Mouse (Mus musculus) forebrain, embryonic 13.5 days (tissue): ENCODE measurements around the gene Cntnap2. TPM values are rescaled to one million over a fixed set of nuclear protein-coding genes. Genes with fewer than 3 reads are reported as not detected.

Experiments used
- ATAC-seq: fragments of 200-750 bp; cut with Nextera tagmentation; 2 replicates; pipeline ENCODE4 v1.8.0; 2017
- H3K27ac ChIP-seq: fragments of 300-500 bp; sonication (generic); 2 replicates; pipeline ENCODE4 v1.5.1; 2015; ENCODE audit warnings: inconsistent platforms, mild to moderate bottlenecking, moderate library complexity
- H3K27me3 ChIP-seq: fragments of 300-500 bp; sonication (generic); 2 replicates; pipeline ENCODE4 v1.6.1; 2015; ENCODE audit warnings: mild to moderate bottlenecking, inconsistent platforms
- H3K36me3 ChIP-seq: fragments of 300-500 bp; sonication (generic); 2 replicates; pipeline ENCODE4 v1.6.1; 2015; ENCODE audit warnings: mild to moderate bottlenecking, inconsistent platforms; ENCODE audit not compliant: poor library complexity, severe bottlenecking
- H3K4me1 ChIP-seq: fragments of 300-500 bp; sonication (generic); 2 replicates; pipeline ENCODE4 v1.6.1; 2015; ENCODE audit warnings: inconsistent platforms
- H3K4me2 ChIP-seq: fragments of 300-500 bp; sonication (generic); 2 replicates; pipeline ENCODE4 v1.6.1; 2015; ENCODE audit warnings: inconsistent platforms, mild to moderate bottlenecking, moderate library complexity
- H3K4me3 ChIP-seq: fragments of 300-500 bp; sonication (generic); 2 replicates; pipeline ENCODE4 v1.5.1; 2015; ENCODE audit warnings: mild to moderate bottlenecking, inconsistent platforms
- H3K9ac ChIP-seq: fragments of 300-500 bp; sonication (generic); 2 replicates; pipeline ENCODE4 v1.6.1; 2015; ENCODE audit warnings: mild to moderate bottlenecking, inconsistent platforms
- H3K9me3 ChIP-seq: fragments of 300-500 bp; sonication (generic); replicated peaks from 2 replicates; pipeline ENCODE4 v1.6.1; 2016; ENCODE audit warnings: inconsistent platforms
- WGBS: fragments of 180-500 bp; shearing (Covaris S2); methylation state at CpG from one replicate; pipeline ENCODE4 v1.1.7; 2015; 5-methylcytosine and 5-hydroxymethylcytosine counted together
- polyA plus RNA-seq: library from polyadenylated mRNA; unstranded; fragments of >200 nt; fragmentation: Nextera tagmentation; extraction: Ambion mirVana; gene quantifications from 2 replicates; pipeline ENCODE4 v1.2.1, GENCODE M21; 2015

Cntnap2 gene
- polyA plus RNA-seq, 1 experiment from 2014 or later, result 83.7 TPM

- Histone ChIP-seq H3K27ac (no peak overlapping the region), H3K27me3 (no peaks in the 10 kb centered on the region), H3K9ac (no peak overlapping the region), H3K4me3 (no peak overlapping the region), H3K9me3 (no peaks in the 10 kb centered on the region), H3K4me1 (no peaks in the 10 kb centered on the region), H3K36me3 (no peaks in the 10 kb centered on the region), H3K4me2 (no peak overlapping the region)
- no peak for ATAC-seq
- 47% methylated on average over 1 of the region's 1 CpGs for WGBS
Observed at GRCm38 (mm10) chr6:45366442-45366841, 307.3 kb downstream of the Cntnap2 start.

GRCm38 (mm10) chr6:45381126-45381525, 322.0 kb downstream of the Cntnap2 start:
- no peak overlapping the region for H3K27ac ChIP-seq
- H3K9me3 ChIP-seq, result no peaks in the 10 kb centered on the region
- H3K4me2 ChIP-seq, result no peak overlapping the region
- no peaks in the 10 kb centered on the region for H3K36me3 ChIP-seq
- no peaks in the 10 kb centered on the region for H3K4me1 ChIP-seq
- ATAC-seq, result no peak
- no peak overlapping the region for H3K4me3 ChIP-seq
- H3K9ac ChIP-seq, result no peak overlapping the region
- WGBS, result 76% methylated on average over 7 of the region's 7 CpGs
- no peaks in the 10 kb centered on the region for H3K27me3 ChIP-seq

GRCm38 (mm10) chr6:45389034-45389433, 329.9 kb downstream of the Cntnap2 start:
- Histone ChIP-seq H3K27ac (no peak overlapping the region), H3K9ac (no peak overlapping the region), H3K9me3 (no peaks in the 10 kb centered on the region), H3K27me3 (no peaks in the 10 kb centered on the region), H3K4me2 (no peak overlapping the region), H3K4me3 (no peak overlapping the region), H3K36me3 (no peaks in the 10 kb centered on the region), H3K4me1 (no peaks in the 10 kb centered on the region)
- ATAC-seq, result no peak
- WGBS, result 67% methylated on average over 1 of the region's 1 CpGs

GRCm38 (mm10) chr6:45413629-45414028, 354.5 kb downstream of the Cntnap2 start:
- peak; percentile 41; the same call in 1 of the 2 replicates for ATAC-seq
- Histone ChIP-seq H3K9ac (no peak overlapping the region), H3K9me3 (no peaks in the 10 kb centered on the region), H3K4me3 (no peak overlapping the region), H3K4me1 (no peaks in the 10 kb centered on the region), H3K27me3 (no peaks in the 10 kb centered on the region), H3K27ac (no peak overlapping the region), H3K4me2 (no peak overlapping the region), H3K36me3 (no peaks in the 10 kb centered on the region)
- 83% methylated on average over 2 of the region's 2 CpGs for WGBS

- no peak overlapping the region for H3K9ac ChIP-seq
- ATAC-seq, result no peak
- WGBS, result 81% methylated on average over 1 of the region's 1 CpGs
- H3K27ac ChIP-seq, result no peak overlapping the region
- H3K9me3 ChIP-seq, result no peaks in the 10 kb centered on the region
- H3K36me3 ChIP-seq, result no peaks in the 10 kb centered on the region
- no peaks in the 10 kb centered on the region for H3K4me1 ChIP-seq
- H3K27me3 ChIP-seq, result no peaks in the 10 kb centered on the region
- no peak overlapping the region for H3K4me2 ChIP-seq
- H3K4me3 ChIP-seq, result no peak overlapping the region
Observed at GRCm38 (mm10) chr6:45455424-45455823, 396.3 kb downstream of the Cntnap2 start.

GRCm38 (mm10) chr6:45518221-45518620, 459.1 kb downstream of the Cntnap2 start:
- Histone ChIP-seq H3K4me1 (no peaks in the 10 kb centered on the region), H3K4me3 (no peak overlapping the region), H3K4me2 (no peak overlapping the region), H3K27me3 (no peaks in the 10 kb centered on the region), H3K9me3 (no peaks in the 10 kb centered on the region), H3K27ac (no peak overlapping the region), H3K9ac (no peak overlapping the region), H3K36me3 (no peaks in the 10 kb centered on the region)
- WGBS, result 66% methylated on average over 3 of the region's 3 CpGs
- ATAC-seq, result no peak

- Histone ChIP-seq H3K27ac (no peak overlapping the region), H3K4me2 (no peak overlapping the region), H3K27me3 (no peaks in the 10 kb centered on the region), H3K9me3 (no peaks in the 10 kb centered on the region), H3K9ac (no peak overlapping the region), H3K36me3 (no peaks in the 10 kb centered on the region), H3K4me3 (no peak overlapping the region), H3K4me1 (no peaks in the 10 kb centered on the region)
- 62% methylated on average over 2 of the region's 2 CpGs for WGBS
- ATAC-seq, result no peak
Observed at GRCm38 (mm10) chr6:45536999-45537398, 477.8 kb downstream of the Cntnap2 start.

- Histone ChIP-seq H3K4me3 (no peak overlapping the region), H3K4me2 (no peak overlapping the region), H3K4me1 (no peaks in the 10 kb centered on the region), H3K9me3 (no peaks in the 10 kb centered on the region), H3K27ac (no peak overlapping the region), H3K36me3 (no peaks in the 10 kb centered on the region), H3K27me3 (no peaks in the 10 kb centered on the region), H3K9ac (no peak overlapping the region)
- 56% methylated on average over 7 of the region's 7 CpGs for WGBS
- ATAC-seq, result peak; percentile 69
Observed at GRCm38 (mm10) chr6:45544319-45544875, 485.2 kb downstream of the Cntnap2 start.

- H3K27me3 ChIP-seq, result no peaks in the 10 kb centered on the region
- no peak overlapping the region for H3K9ac ChIP-seq
- H3K4me1 ChIP-seq, result no peaks in the 10 kb centered on the region
- no peak overlapping the region for H3K4me2 ChIP-seq
- H3K27ac ChIP-seq, result no peak overlapping the region
- no peak overlapping the region for H3K4me3 ChIP-seq
- 91% methylated on average over 1 of the region's 1 CpGs for WGBS
- no peaks in the 10 kb centered on the region for H3K36me3 ChIP-seq
- ATAC-seq, result no peak
- no peaks in the 10 kb centered on the region for H3K9me3 ChIP-seq
Observed at GRCm38 (mm10) chr6:45559724-45560123, 500.6 kb downstream of the Cntnap2 start.

- Histone ChIP-seq H3K9me3 (no peaks in the 10 kb centered on the region), H3K9ac (no peak overlapping the region), H3K4me2 (no peak overlapping the region), H3K4me3 (no peak overlapping the region), H3K4me1 (no peaks in the 10 kb centered on the region), H3K27ac (no peak overlapping the region), H3K27me3 (no peaks in the 10 kb centered on the region), H3K36me3 (no peaks in the 10 kb centered on the region)
- 75% methylated on average over 6 of the region's 6 CpGs for WGBS
- peak; percentile 53 for ATAC-seq
Observed at GRCm38 (mm10) chr6:45584467-45585094, 525.4 kb downstream of the Cntnap2 start.

GRCm38 (mm10) chr6:45589084-45589483, 529.9 kb downstream of the Cntnap2 start:
- H3K27me3 ChIP-seq, result no peaks in the 10 kb centered on the region
- ATAC-seq, result no peak
- H3K4me1 ChIP-seq, result no peaks in the 10 kb centered on the region
- no peak overlapping the region for H3K4me3 ChIP-seq
- H3K36me3 ChIP-seq, result no peaks in the 10 kb centered on the region
- no peak overlapping the region for H3K4me2 ChIP-seq
- no peaks in the 10 kb centered on the region for H3K9me3 ChIP-seq
- no peak overlapping the region for H3K9ac ChIP-seq
- H3K27ac ChIP-seq, result no peak overlapping the region

- Histone ChIP-seq H3K27me3 (no peaks in the 10 kb centered on the region), H3K4me1 (no peaks in the 10 kb centered on the region), H3K36me3 (no peaks in the 10 kb centered on the region), H3K4me3 (no peak overlapping the region), H3K9ac (no peak overlapping the region), H3K9me3 (no peaks in the 10 kb centered on the region), H3K27ac (no peak overlapping the region), H3K4me2 (no peak overlapping the region)
- ATAC-seq, result no peak
Observed at GRCm38 (mm10) chr6:45647017-45647416, 587.9 kb downstream of the Cntnap2 start.

- no peak overlapping the region for H3K9ac ChIP-seq
- H3K4me1 ChIP-seq, result no peaks in the 10 kb centered on the region
- no peaks in the 10 kb centered on the region for H3K36me3 ChIP-seq
- no peak for ATAC-seq
- H3K4me2 ChIP-seq, result no peak overlapping the region
- WGBS, result 94% methylated on average over 2 of the region's 2 CpGs
- no peak overlapping the region for H3K27ac ChIP-seq
- H3K4me3 ChIP-seq, result no peak overlapping the region
- no peaks in the 10 kb centered on the region for H3K9me3 ChIP-seq
- no peaks in the 10 kb centered on the region for H3K27me3 ChIP-seq
Observed at GRCm38 (mm10) chr6:45648419-45648818, 589.3 kb downstream of the Cntnap2 start.
